Mouse (Mus musculus): ENCODE data around the gene Chd6. TPM values are rescaled to one million over a fixed set of nuclear protein-coding genes. Genes with fewer than 3 reads are reported as not detected.

Chd6 gene
- polyA plus RNA-seq, 1 experiment from 2014 or later: 22.4 TPM

DNA sequence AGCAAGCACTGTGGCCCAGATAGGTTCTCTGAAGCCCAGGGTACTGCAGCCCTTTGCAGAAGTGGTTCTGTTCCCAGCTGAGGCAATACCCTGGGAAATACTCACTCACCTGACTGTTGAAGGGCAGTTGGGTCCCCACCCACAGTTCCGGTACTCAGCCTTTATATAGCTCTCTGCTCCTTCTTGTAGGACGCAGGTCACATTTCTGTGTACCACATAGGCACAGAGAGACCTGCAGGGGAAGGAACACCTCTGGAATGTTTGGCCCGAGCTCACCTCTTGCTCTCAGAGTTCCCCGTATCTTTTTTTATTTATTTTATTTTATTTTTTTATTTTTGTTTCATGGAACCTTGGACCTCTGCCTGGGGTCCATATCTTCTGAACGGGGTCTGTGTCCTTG, 198.2 kb downstream of the Chd6 start:
- Histone ChIP-seq H3K4me1 (replicated peaks; ENCODE audit: insufficient read depth, low read length) (peaks cover 11% of the 10 kb centered on the region), H3K27ac (no peak overlapping the region), H3K9me3 (replicated peaks; ENCODE audit: low read length) (no peaks in the 10 kb centered on the region), H3K9ac (ENCODE audit: low read depth, low read length) (no peak overlapping the region), H3K4me3 (replicated peaks; ENCODE audit: low read depth, low read length) (no peak overlapping the region), H3K36me3 (ENCODE audit: insufficient read depth, low read length) (no peaks in the 10 kb centered on the region), H3K27me3 (ENCODE audit: insufficient read depth, low read length) (0 out of 2 replicates have a peak, but pooled peaks cover 18% of the 10 kb centered on the region), H3K4me2 (ENCODE audit: low read length) (no peak overlapping the region)
- WGBS: 84% methylated on average over 5 of the region's 5 CpGs
- no peak for ATAC-seq (replicated peaks; ENCODE audit: low FRiP score, low read depth)
- TF ChIP-seq CTCF (IDR thresholded peaks at IDR 0.05; ENCODE audit: low read depth): no peak
- DNase-seq (ENCODE audit: low spot score): no peak

DNA sequence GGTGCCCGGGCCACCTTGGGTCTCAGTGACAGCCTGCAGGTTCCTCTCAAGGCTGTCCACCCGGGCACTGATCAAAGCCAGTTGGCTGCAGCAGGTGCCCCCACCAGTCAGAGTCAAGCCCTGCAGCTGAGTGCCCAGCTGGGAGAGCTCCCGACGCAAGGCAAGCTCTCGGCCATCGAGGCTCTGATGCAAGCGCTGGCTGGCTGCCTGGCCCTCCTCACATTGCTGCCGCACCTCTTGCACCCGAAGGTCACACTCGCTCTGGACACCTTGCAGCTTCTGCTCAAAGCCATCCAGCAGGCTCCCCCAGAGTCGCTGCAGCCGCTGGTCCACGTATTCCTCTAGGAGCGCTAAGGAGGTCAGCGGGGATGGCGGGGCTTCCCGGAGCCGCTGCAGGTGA, 200.3 kb downstream of the Chd6 start:
- Histone ChIP-seq H3K9ac (ENCODE audit: low read depth, low read length) (no peak overlapping the region), H3K4me1 (replicated peaks; ENCODE audit: insufficient read depth, low read length) (peaks cover 11% of the 10 kb centered on the region), H3K27ac (no peak overlapping the region), H3K36me3 (ENCODE audit: insufficient read depth, low read length) (no peaks in the 10 kb centered on the region), H3K27me3 (ENCODE audit: insufficient read depth, low read length) (0 out of 2 replicates have a peak, but pooled peaks cover 18% of the 10 kb centered on the region), H3K4me3 (replicated peaks; ENCODE audit: low read depth, low read length) (no peak overlapping the region), H3K9me3 (replicated peaks; ENCODE audit: low read length) (no peaks in the 10 kb centered on the region), H3K4me2 (ENCODE audit: low read length) (no peak overlapping the region)
- no peak for TF ChIP-seq CTCF (IDR thresholded peaks at IDR 0.05; ENCODE audit: low read depth)
- ATAC-seq (replicated peaks; ENCODE audit: low FRiP score, low read depth) (no peak), DNase-seq (ENCODE audit: low spot score) (no peak)
- WGBS: 66% methylated on average over 18 of the region's 18 CpGs

GRCm38 (mm10) chr2:160906101-160906500, 202.8 kb downstream of the Chd6 start:
- 0 out of 2 replicates have a peak, but pooled peaks cover 2% of the 10 kb centered on the region for H3K27me3 ChIP-seq (ENCODE audit: insufficient read depth, low read length)
- WGBS: 74% methylated on average over 5 of the region's 5 CpGs
- H3K9me3 ChIP-seq (replicated peaks; ENCODE audit: low read length): no peaks in the 10 kb centered on the region
- no peak overlapping the region for H3K4me2 ChIP-seq (ENCODE audit: low read length)
- DNase-seq (ENCODE audit: low spot score) (no peak), ATAC-seq (replicated peaks; ENCODE audit: low FRiP score, low read depth) (no peak)
- H3K9ac ChIP-seq (ENCODE audit: low read depth, low read length): no peak overlapping the region
- H3K4me3 ChIP-seq (replicated peaks; ENCODE audit: low read depth, low read length): no peak overlapping the region
- no peak overlapping the region for H3K27ac ChIP-seq
- no peak for TF ChIP-seq CTCF (IDR thresholded peaks at IDR 0.05; ENCODE audit: low read depth)
- no peaks in the 10 kb centered on the region for H3K36me3 ChIP-seq (ENCODE audit: insufficient read depth, low read length)
- no peaks in the 10 kb centered on the region for H3K4me1 ChIP-seq (replicated peaks; ENCODE audit: insufficient read depth, low read length)

- Histone ChIP-seq H3K27me3 (ENCODE audit: insufficient read depth, low read length) (no peaks in the 10 kb centered on the region), H3K4me2 (ENCODE audit: low read length) (no peak overlapping the region), H3K36me3 (ENCODE audit: insufficient read depth, low read length) (no peaks in the 10 kb centered on the region), H3K9me3 (replicated peaks; ENCODE audit: low read length) (no peaks in the 10 kb centered on the region), H3K4me3 (replicated peaks; ENCODE audit: low read depth, low read length) (no peak overlapping the region), H3K9ac (ENCODE audit: low read depth, low read length) (no peak overlapping the region), H3K27ac (no peak overlapping the region), H3K4me1 (replicated peaks; ENCODE audit: insufficient read depth, low read length) (no peaks in the 10 kb centered on the region)
- ATAC-seq (replicated peaks; ENCODE audit: low FRiP score, low read depth) (no peak), DNase-seq (ENCODE audit: low spot score) (no peak)
- no peak for TF ChIP-seq CTCF (IDR thresholded peaks at IDR 0.05; ENCODE audit: low read depth)
- 92% methylated on average over 12 of the region's 12 CpGs for WGBS
Measured at GRCm38 (mm10) chr2:160905301-160905700, 203.6 kb downstream of the Chd6 start.

- Histone ChIP-seq H3K27me3 (ENCODE audit: insufficient read depth, low read length) (no peaks in the 10 kb centered on the region), H3K4me1 (replicated peaks; ENCODE audit: insufficient read depth, low read length) (no peaks in the 10 kb centered on the region), H3K4me3 (replicated peaks; ENCODE audit: low read depth, low read length) (no peak overlapping the region), H3K27ac (no peak overlapping the region), H3K9me3 (replicated peaks; ENCODE audit: low read length) (no peaks in the 10 kb centered on the region), H3K36me3 (ENCODE audit: insufficient read depth, low read length) (no peaks in the 10 kb centered on the region), H3K9ac (ENCODE audit: low read depth, low read length) (no peak overlapping the region), H3K4me2 (ENCODE audit: low read length) (no peak overlapping the region)
- WGBS: 76% methylated on average over 7 of the region's 7 CpGs
- ATAC-seq (replicated peaks; ENCODE audit: low FRiP score, low read depth) (no peak), DNase-seq (ENCODE audit: low spot score) (no peak)
- no peak for TF ChIP-seq CTCF (IDR thresholded peaks at IDR 0.05; ENCODE audit: low read depth)
Measured at GRCm38 (mm10) chr2:160901656-160902412, 207.0 kb downstream of the Chd6 start.

Other genes starting within 250 kb of the Chd6 start
- 12.6 and 12.7 TPM in 2 replicates for gene Zhx3, start 236.1 kb downstream of the Chd6 start, polyA plus RNA-seq (2015; fragmentation: Nextera tagmentation; extraction: Ambion mirVana)
- gene Lpin3, start 228.4 kb downstream of the Chd6 start, polyA plus RNA-seq (2015; fragmentation: Nextera tagmentation; extraction: Ambion mirVana): 4.1 and 4.2 TPM in 2 replicates
- gene Emilin3, start 196.7 kb downstream of the Chd6 start, polyA plus RNA-seq (2015; fragmentation: Nextera tagmentation; extraction: Ambion mirVana): 1.5 and 1.7 TPM in 2 replicates

All from kidney, postnatal 0 days (tissue).